Mouse (Mus musculus): Measurements from ENCODE around the gene Tubb3. TPM values are rescaled to one million over a fixed set of nuclear protein-coding genes. Genes with fewer than 3 reads are reported as not detected.
"Not testable (repeated sequence)": the region's sequence is repeated elsewhere in the genome, so short reads cannot be mapped to it uniquely, and the experiment has no call there.

Tubb3 gene
- polyA plus RNA-seq, 1 experiment from 2014 or later: 0.76 TPM

DNA sequence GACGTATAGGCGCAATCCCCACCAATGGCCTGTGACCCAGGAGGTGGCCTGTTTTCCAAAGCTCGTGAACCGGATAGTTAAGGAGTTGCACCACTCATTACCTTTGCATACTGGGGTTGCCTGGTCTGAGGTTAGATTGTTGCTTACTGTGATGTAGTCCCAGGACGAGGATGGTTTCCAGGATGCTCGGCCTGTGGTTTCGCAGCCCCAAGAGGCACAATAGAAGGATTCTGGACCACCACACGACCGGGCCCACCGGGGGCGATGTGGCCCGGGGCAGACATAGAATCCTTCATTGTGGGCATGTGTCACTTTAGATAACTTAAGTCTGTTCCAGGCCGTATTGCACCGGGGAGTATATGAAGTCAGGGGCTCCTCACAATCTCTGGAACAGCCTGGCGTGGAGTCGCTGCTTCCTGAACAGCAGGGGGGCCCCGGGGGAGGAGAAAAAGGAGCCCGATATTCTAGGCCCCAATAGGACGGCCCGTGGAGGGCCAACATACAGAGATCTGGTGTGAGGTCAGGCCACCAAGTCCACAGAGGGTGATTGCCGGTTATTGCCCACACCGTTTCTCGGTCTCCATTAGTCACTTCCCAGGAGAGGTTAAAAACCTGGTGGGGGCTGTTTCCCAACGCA is 16.5 kb downstream of the Tubb3 start:
- WGBS (ENCODE audit: insufficient replicate concordance): 90% methylated on average over 24 of the region's 24 CpGs
- H3K4me3 ChIP-seq: no peak overlapping the region
- H3K9ac ChIP-seq: no peak overlapping the region
- H3K4me2 ChIP-seq: no peak overlapping the region
- peaks cover 62% of the 10 kb centered on the region for H3K9me3 ChIP-seq (replicated peaks)
- no peaks in the 10 kb centered on the region for H3K27me3 ChIP-seq (replicated peaks)
- no peak for ATAC-seq
- H3K27ac ChIP-seq: no peak overlapping the region
- H3K36me3 ChIP-seq: peaks cover 6% of the 10 kb centered on the region; the same call in 1 of the 2 replicates
- H3K4me1 ChIP-seq: no peaks in the 10 kb centered on the region

DNA sequence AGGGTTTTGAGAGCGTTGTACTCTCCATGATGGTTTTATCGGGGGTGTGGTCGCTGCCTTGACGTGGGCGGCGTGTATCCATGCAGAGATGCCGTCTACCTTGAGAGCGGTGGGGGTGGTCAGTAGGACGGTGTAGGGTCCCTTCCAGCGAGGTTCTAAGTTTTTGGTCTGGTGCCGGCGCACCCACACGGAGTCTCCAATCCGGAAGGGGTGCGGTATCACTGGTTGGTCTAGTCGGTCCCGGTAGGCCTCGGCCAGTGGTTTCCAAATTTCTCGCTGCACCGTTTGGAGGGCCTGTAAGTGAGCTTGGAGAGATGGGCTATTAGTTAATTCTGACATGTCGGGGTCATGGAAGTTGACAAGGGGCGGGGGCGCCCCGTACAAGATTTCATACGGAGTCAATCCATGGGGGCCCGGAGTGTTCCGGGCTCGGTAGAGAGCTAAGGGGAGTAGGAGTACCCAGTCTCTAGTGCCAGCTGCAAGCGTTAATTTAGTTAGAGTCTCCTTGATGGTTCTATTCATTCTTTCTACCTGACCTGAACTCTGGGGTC is 17.2 kb downstream of the Tubb3 start:
- Histone ChIP-seq H3K9ac (no peak overlapping the region), H3K4me3 (no peak overlapping the region), H3K27me3 (replicated peaks) (no peaks in the 10 kb centered on the region), H3K36me3 (peaks cover 6% of the 10 kb centered on the region; the same call in 1 of the 2 replicates), H3K4me1 (no peaks in the 10 kb centered on the region), H3K4me2 (no peak overlapping the region), H3K9me3 (replicated peaks) (peaks cover 68% of the 10 kb centered on the region), H3K27ac (no peak overlapping the region)
- WGBS (ENCODE audit: insufficient replicate concordance): 93% methylated on average over 29 of the region's 29 CpGs
- ATAC-seq: no peak

DNA sequence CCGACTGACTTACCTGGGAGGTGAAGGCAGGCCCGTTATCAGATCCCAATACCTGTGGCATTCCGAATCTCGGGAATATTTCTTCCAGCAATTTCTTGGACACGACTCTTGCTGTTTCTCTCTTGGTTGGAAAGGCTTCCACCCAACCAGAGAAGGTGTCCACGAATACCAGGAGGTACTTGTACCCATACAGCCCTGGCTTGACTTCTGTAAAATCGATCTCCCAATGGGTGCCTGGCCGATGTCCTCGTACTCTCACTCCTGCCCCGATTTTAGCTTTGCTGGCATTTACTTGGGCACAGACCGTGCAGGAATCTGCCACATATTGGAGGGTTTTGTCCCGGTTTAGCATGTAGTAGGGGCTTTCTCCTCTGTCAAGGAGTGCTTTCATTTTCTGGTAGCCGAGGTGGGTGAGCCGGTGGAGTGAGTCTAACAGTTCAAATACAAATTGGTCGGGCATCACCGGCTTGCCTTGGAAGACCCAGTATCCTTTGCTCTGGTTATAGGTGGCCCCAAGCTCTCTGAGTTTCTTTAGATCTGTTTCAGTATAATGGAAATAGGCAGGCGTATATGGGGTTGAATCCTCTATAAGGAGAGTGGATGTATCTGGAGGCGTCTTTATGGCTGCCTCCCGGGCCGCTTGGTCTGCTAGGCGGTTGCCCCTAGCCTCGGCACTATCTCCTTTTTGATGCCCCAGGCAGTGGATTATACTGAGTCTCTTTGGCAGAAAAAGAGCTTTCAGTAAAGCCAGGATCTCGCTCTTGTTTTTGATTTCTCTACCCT is 17.9 kb downstream of the Tubb3 start:
- ATAC-seq: no peak
- H3K27ac ChIP-seq: no peak overlapping the region
- H3K9me3 ChIP-seq (replicated peaks): peaks cover 71% of the 10 kb centered on the region
- no peak overlapping the region for H3K4me2 ChIP-seq
- peaks cover 6% of the 10 kb centered on the region; the same call in 1 of the 2 replicates for H3K36me3 ChIP-seq
- no peak overlapping the region for H3K9ac ChIP-seq
- 83% methylated on average over 23 of the region's 23 CpGs for WGBS (ENCODE audit: insufficient replicate concordance)
- no peaks in the 10 kb centered on the region for H3K4me1 ChIP-seq
- H3K4me3 ChIP-seq: no peak overlapping the region
- no peaks in the 10 kb centered on the region for H3K27me3 ChIP-seq (replicated peaks)

DNA sequence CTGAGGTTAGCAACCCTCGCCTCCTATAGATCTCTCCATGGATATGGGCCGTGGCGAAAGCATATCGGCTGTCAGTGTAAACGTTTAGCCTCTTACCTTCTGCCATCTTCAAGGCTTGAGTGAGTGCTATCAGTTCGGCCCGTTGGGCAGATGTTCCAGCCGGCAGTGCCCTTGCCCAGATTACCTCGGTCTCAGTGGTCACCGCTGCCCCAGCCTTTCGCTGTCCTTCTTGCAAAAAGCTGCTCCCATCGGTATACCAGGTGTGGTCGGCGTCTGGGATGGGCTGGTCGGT is 18.4 kb downstream of the Tubb3 start:
- H3K9me3 ChIP-seq (replicated peaks): peaks cover 71% of the 10 kb centered on the region
- H3K9ac ChIP-seq; H3K4me2 ChIP-seq; H3K4me1 ChIP-seq; H3K36me3 ChIP-seq; H3K27me3 ChIP-seq (replicated peaks); ATAC-seq; H3K4me3 ChIP-seq; H3K27ac ChIP-seq: not testable (repeated sequence)
- 87% methylated on average over 15 of the region's 15 CpGs for WGBS (ENCODE audit: insufficient replicate concordance)

DNA sequence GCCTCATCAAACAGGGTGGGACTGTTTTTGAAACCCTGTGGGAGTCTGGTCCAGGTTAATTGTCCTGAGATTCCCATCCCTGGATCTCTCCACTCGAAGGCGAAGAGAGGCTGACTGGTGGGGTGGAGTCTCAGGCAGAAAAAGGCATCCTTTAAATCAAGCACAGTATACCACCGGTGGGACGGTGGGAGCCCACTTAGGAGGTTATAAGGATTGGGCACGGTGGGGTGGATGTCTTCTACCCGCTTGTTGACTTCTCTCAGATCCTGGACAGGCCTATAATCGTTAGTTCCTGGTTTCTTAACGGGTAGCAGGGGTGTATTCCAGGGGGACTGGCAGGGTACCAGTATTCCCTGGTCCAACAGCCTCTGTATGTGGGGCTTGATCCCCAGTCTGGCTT is 19.7 kb downstream of the Tubb3 start:
- H3K9ac ChIP-seq; H3K36me3 ChIP-seq; H3K27ac ChIP-seq; H3K27me3 ChIP-seq (replicated peaks); H3K4me3 ChIP-seq; H3K4me1 ChIP-seq; ATAC-seq; H3K4me2 ChIP-seq: not testable (repeated sequence)
- WGBS (ENCODE audit: insufficient replicate concordance): 83% methylated on average over 8 of the region's 8 CpGs
- peaks cover 71% of the 10 kb centered on the region for H3K9me3 ChIP-seq (replicated peaks)

DNA sequence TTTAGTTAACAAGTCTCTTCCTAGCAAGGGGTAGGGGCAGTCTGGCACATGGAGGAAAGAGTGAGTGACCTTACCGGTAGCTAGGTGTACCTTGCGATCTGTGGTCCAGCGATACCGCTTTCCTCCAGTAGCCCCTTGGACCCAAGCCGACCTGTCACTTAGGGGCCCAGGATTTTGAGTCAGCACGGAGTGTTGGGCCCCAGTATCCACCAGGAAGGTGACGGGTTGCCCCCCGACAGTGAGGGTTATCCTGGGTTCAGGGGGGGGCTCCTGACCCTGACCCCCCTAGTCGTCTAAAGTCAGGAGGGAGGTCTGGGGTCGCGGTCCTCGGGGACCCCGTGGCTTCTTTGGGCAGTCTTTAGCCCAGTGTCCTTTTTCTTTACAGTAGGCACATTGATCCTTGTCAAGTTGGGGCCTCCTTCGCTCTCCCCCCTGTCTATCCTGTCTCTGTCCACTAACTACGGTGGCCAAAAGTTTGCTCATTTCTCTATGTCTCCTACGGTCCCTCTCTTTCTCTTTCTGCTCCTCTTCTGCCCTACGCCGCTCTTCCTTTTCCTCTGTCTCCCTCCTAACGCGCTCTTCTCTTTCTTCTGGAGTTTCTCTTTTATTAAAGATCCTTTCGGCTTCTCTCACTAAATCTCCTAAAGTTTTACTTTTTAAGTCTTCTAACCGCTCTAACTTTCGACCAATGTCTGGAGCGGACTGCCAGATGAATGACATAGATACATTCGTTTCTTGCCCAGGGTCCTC is 20.6 kb downstream of the Tubb3 start:
- Histone ChIP-seq H3K4me1 (no peaks in the 10 kb centered on the region), H3K36me3 (peaks cover 6% of the 10 kb centered on the region; the same call in 1 of the 2 replicates), H3K4me2 (no peak overlapping the region), H3K9ac (no peak overlapping the region), H3K9me3 (replicated peaks) (peaks cover 65% of the 10 kb centered on the region), H3K4me3 (no peak overlapping the region), H3K27ac (no peak overlapping the region), H3K27me3 (replicated peaks) (no peaks in the 10 kb centered on the region)
- WGBS (ENCODE audit: insufficient replicate concordance): 86% methylated on average over 25 of the region's 25 CpGs
- ATAC-seq: no peak

DNA sequence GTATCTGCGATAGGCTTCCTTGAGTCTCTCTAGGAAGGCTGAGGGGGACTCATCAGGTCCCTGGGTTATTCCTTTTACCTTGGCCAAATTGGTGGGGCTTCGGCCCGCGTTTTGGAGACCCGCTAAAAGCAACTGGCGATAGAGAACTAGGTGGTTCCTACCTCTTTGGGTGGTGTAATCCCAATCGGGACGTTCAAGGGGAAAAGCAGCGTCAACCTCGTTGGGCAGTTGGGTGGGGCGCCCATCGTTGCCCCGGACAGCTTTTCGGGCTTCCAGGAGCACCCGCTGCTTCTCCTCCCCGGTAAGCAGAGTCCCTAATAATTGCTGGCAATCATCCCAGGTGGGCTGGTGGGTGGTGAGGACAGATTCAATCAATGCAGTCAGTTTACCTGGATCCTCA is 21.2 kb downstream of the Tubb3 start:
- no peak overlapping the region for H3K27ac ChIP-seq
- H3K4me3 ChIP-seq: no peak overlapping the region
- WGBS (ENCODE audit: insufficient replicate concordance): 84% methylated on average over 16 of the region's 16 CpGs
- H3K4me2 ChIP-seq: no peak overlapping the region
- peaks cover 6% of the 10 kb centered on the region; the same call in 1 of the 2 replicates for H3K36me3 ChIP-seq
- no peaks in the 10 kb centered on the region for H3K4me1 ChIP-seq
- H3K9ac ChIP-seq: no peak overlapping the region
- no peak for ATAC-seq
- peaks cover 59% of the 10 kb centered on the region for H3K9me3 ChIP-seq (replicated peaks)
- no peaks in the 10 kb centered on the region for H3K27me3 ChIP-seq (replicated peaks)

DNA sequence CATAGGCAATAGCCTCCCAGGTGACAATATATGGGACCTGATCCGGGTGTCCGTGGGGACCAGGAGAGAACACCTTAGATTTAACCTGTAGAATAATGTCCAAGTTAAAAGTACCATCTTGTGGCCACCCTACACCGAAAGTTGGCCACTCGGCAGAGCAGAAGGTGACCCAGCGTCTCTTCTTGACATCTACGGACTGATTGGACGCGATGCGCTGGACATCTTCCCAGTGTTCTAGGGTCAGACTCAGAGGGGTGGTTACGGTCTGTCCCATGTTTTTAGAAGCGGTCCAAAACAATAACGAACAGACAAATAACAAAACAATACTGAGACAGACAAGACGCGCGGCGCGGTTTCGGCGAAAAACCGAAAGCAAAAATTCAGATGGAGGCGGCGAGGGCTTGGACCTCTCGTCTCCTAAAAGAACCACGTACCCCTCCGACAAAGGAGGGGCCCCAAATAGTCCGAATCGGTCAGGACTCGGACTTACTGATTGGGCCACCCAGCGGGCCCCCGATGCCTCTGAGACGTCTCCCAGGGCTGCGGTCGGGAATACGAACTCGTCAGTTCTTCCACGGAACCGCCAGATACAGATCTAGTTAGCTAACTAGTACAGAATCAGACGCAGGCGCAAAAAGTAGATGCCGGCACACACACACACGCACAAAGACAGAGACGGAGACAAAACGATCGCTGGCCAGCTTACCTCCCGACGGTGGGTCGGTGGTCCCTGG is 22.2 kb downstream of the Tubb3 start:
- not testable (repeated sequence) for H3K9ac ChIP-seq; H3K27ac ChIP-seq; H3K4me1 ChIP-seq; H3K4me2 ChIP-seq; H3K27me3 ChIP-seq (replicated peaks); H3K4me3 ChIP-seq; ATAC-seq; H3K36me3 ChIP-seq
- 92% methylated on average over 47 of the region's 47 CpGs for WGBS (ENCODE audit: insufficient replicate concordance)
- peaks cover 49% of the 10 kb centered on the region for H3K9me3 ChIP-seq (replicated peaks)

DNA sequence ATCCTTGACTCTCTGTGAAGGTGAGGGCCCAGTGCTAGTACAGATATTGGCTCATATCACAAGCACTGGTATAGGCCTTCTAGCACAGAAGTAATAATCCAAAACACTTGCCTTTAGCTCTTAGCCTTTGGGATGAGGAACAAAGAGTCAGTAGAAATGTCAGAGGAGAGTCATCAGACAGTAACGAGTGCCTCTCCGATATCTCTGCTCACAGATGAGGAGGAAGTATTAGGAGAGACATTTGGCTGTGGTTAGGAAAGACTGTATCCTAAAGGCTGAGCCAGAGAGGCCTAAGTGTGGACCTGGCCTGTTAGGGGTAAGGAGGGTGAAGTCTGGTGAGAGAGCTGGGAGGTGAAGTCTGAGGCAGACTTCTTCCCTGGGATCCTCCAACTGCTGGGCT is 30.6 kb downstream of the Tubb3 start:
- Histone ChIP-seq H3K4me2 (no peak overlapping the region), H3K36me3 (no peaks in the 10 kb centered on the region), H3K27me3 (replicated peaks) (no peaks in the 10 kb centered on the region), H3K9ac (no peak overlapping the region), H3K4me1 (peaks cover 15% of the 10 kb centered on the region), H3K9me3 (replicated peaks) (no peaks in the 10 kb centered on the region), H3K4me3 (no peak overlapping the region), H3K27ac (no peak overlapping the region)
- ATAC-seq: no peak
- 42% methylated on average over 2 of the region's 2 CpGs for WGBS (ENCODE audit: insufficient replicate concordance)

DNA sequence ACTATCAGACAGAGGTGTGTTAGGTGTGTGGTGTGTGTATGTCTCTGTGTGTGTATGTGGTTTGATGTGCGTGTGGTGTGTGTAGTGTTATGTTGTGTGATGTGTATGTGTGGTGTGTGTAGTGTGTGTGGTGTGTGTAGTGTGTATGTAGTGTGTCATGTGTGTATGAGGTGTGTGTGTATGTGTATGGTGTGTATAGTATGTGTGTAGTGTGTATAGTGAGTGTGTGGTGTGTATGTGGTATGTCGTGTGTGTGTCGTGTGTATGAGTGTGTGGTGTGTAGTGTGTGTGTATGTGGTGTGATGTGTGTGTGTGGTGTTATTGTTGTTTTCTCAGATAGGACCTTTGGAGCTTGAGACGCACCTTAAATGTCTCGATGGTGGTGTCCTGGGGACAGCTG is 31.1 kb downstream of the Tubb3 start:
- H3K27me3 ChIP-seq (replicated peaks): no peaks in the 10 kb centered on the region
- 65% methylated on average over 5 of the region's 5 CpGs for whole genome bisulfite sequencing (ENCODE audit: insufficient replicate concordance)
- H3K4me1 ChIP-seq: peaks cover 16% of the 10 kb centered on the region
- H3K27ac ChIP-seq: no peak overlapping the region
- H3K4me2 ChIP-seq: peak overlapping the region; percentile 68
- H3K36me3 ChIP-seq: no peaks in the 10 kb centered on the region; the same call in 1 of the 2 replicates
- peak overlapping the region; percentile 70 for H3K4me3 ChIP-seq
- ATAC-seq: 0 out of 2 replicates have a peak, but pooled peaks have one; percentile 8
- peak overlapping the region; percentile 74; the same call in 1 of the 2 replicates for H3K9ac ChIP-seq
- no peaks in the 10 kb centered on the region for H3K9me3 ChIP-seq (replicated peaks)

DNA sequence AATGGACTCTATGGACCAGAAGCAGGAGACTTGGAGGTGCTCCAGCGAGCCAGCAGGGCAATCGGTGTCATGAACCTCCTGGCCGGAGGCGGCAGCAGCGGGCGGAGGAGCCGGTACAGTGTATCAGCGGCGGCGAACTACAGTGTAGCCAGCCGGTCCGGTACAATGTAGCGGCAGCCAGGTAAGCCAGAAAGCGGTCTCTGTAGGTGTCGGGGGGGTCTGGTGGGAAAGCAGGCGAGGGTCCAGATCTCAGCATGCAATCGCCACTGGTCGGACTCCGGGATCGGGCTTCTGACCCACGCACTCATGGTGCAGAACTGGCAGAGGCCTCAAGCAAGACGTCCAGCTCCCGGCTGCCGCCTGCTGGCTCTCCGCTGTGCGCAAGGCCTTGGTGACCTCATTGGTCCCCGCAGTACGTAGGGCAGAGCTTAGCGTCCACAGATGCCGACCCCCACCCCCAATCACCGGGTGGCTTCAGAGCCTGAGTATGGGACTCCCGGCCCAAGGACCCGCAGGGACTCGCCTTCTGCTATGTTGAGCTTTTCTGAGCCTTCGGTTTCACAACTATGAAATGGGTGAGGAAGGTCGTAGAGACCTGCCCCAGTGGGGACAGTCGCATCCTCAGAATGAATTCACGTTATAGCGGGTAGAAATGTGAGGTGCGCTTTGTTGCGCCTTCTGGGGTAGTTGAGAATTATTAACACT is 31.8 kb downstream of the Tubb3 start:
- peak overlapping the region; percentile 64 for H3K27ac ChIP-seq
- peak overlapping the region; percentile 68 for H3K4me2 ChIP-seq
- H3K27me3 ChIP-seq (replicated peaks): no peaks in the 10 kb centered on the region
- peak overlapping the region; percentile 74 for H3K9ac ChIP-seq
- WGBS (ENCODE audit: insufficient replicate concordance): 2% methylated on average over 41 of the region's 41 CpGs
- H3K36me3 ChIP-seq: no peaks in the 10 kb centered on the region; the same call in 1 of the 2 replicates
- peak; percentile 92 for ATAC-seq
- H3K9me3 ChIP-seq (replicated peaks): no peaks in the 10 kb centered on the region
- peak overlapping the region; percentile 70 for H3K4me3 ChIP-seq
- H3K4me1 ChIP-seq: peaks cover 17% of the 10 kb centered on the region
